Mouse (Mus musculus) megakaryocyte, embryonic 14.5 days (primary cell): ENCODE measurements at regions not wholly inside any gene's neighbourhood (a gene's known extent, or its start where the extent isn't known, plus 50 kb on each side); places are given as distances from the start of the nearest gene placed in this dataset.

Source experiments
- FLI1 ChIP-seq: IDR thresholded peaks from 2 replicates; pipeline ENCODE4 v1.6.1; 2012; ENCODE audit warnings: low read length, inconsistent platforms, mixed read lengths
- GATA1 ChIP-seq: IDR thresholded peaks from 3 replicates; pipeline ENCODE4 v1.6.1; 2012; ENCODE audit warnings: mixed read lengths, low read length, inconsistent platforms, borderline replicate concordance

DNA sequence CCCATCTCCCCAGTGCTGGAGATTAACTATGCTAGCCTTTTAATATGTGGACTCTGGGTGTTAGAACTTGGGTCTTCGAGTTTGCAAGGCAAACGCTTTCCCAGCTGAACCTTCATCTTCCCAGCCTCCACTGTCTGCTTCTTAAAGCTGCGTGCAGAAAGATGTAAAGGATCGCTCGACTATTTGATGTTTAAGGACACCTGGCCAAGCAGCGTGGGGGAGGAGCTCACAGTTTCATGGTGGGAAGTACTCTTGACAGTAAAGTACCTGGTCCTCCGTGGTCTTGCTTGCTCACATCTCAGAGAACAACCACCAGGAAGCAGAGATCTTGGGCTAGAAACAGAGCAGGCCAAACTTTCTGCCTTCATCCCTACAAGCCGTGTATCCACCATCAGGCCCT is 113.1 kb downstream of the Gadd45g start:
- no peak for TF ChIP-seq GATA1
- no peak for TF ChIP-seq FLI1
